In genomic region chr6:31596346-31597135, GRCm38 (mm10) we compare ENCODE assay signal across 9 mouse cellular contexts. TPM values are rescaled to one million over a fixed set of nuclear protein-coding genes. Genes with fewer than 3 reads are reported as not detected.
DNase-seq lines count a peak whose midpoint lies in the region; ATAC-seq and TF ChIP-seq lines count a peak whose summit lies in the region.
"Had no signal": no experiment of that assay in that cellular context is flagged by ENCODE, and none has a peak within 500 bp of the region (broad histone marks: within the 10 kb centered on the region; RNA-seq: fewer than 3 reads in every experiment).

No protein-coding gene starts in this region.

- peak overlapping the region; percentile 57 for H3K27ac ChIP-seq in intestine, embryonic 14.5 days (ENCODE audit: low read depth)
- H3K27ac ChIP-seq in limb, embryonic 10.5 days: peak overlapping the region; percentile 72
- H3K27ac ChIP-seq in neural tube, embryonic 11.5 days (ENCODE audit: low read depth, low read length): peak overlapping the region; percentile 76
- no peak overlapping the region; the same call in 1 of the 2 replicates for H3K27ac ChIP-seq in cerebellum, adult 2 months (ENCODE audit: insufficient read depth, low read length)

- no peak for TF ChIP-seq CTCF in cerebellum, adult 2 months (IDR thresholded peaks at IDR 0.05; ENCODE audit: borderline replicate concordance, insufficient read depth, low read depth, low read length)

- H3K4me1 ChIP-seq in intestine, embryonic 14.5 days (replicated peaks; ENCODE audit: control insufficient read depth, insufficient read depth, low read length): no peaks in the 10 kb centered on the region; the same call in 1 of the 2 replicates
- peaks cover 22% of the 10 kb centered on the region for H3K4me1 ChIP-seq in limb, embryonic 10.5 days
- peaks cover 20% of the 10 kb centered on the region for H3K4me1 ChIP-seq in neural tube, embryonic 11.5 days (ENCODE audit: control insufficient read depth, insufficient read depth, low read length)
- no peaks in the 10 kb centered on the region for H3K4me1 ChIP-seq in cerebellum, adult 2 months (ENCODE audit: control insufficient read depth, insufficient read depth, low read length)

- DNase-seq in ovary, adult 18-20 months (ENCODE audit: low spot score): peak; percentile 27
- DNase-seq in ovary, postnatal 10 days (ENCODE audit: low spot score): no peak
- DNase-seq in gastrocnemius, postnatal 10 days: peak; percentile 15
- peak; percentile 84 for DNase-seq in intestine, embryonic 14.5 days (ENCODE audit: low spot score)
- peak; percentile 47 for DNase-seq in limb, embryonic 10.5 days (ENCODE audit: low spot score)
- DNase-seq in neural tube, embryonic 11.5 days (ENCODE audit: low spot score): peak; percentile 78
- no peak for DNase-seq in cerebellum, adult 2 months

- peak; percentile 72 for ATAC-seq in intestine, embryonic 14.5 days (replicated peaks; ENCODE audit: low FRiP score, low TSS enrichment, low read depth)
- peak; percentile 85 for ATAC-seq in neural tube, embryonic 11.5 days (ENCODE audit: insufficient read depth, low FRiP score, low TSS enrichment)
- no peak for ATAC-seq in monocyte, adult 5-6 weeks (replicated peaks; ENCODE audit: insufficient number of reproducible peaks, low FRiP score, low TSS enrichment, poor library complexity, severe bottlenecking)

- H3K4me2 ChIP-seq in intestine, embryonic 14.5 days (ENCODE audit: low read length): peak overlapping the region; percentile 21
- peak overlapping the region; percentile 22 for H3K4me2 ChIP-seq in neural tube, embryonic 11.5 days (ENCODE audit: low read depth)

- H3K27me3 ChIP-seq in intestine, embryonic 14.5 days (replicated peaks; ENCODE audit: control insufficient read depth, insufficient read depth, low read length): no peaks in the 10 kb centered on the region
- H3K27me3 ChIP-seq in limb, embryonic 10.5 days (ENCODE audit: low read depth, poor library complexity, severe bottlenecking): no peaks in the 10 kb centered on the region
- no peaks in the 10 kb centered on the region for H3K27me3 ChIP-seq in neural tube, embryonic 11.5 days (ENCODE audit: control insufficient read depth, insufficient read depth, low read length)
- no peaks in the 10 kb centered on the region; the same call in 1 of the 2 replicates for H3K27me3 ChIP-seq in cerebellum, adult 2 months (ENCODE audit: control insufficient read depth, insufficient read depth, low read length)

- WGBS in intestine, embryonic 14.5 days: 17% methylated on average over 20 of the region's 20 CpGs
- WGBS in limb, embryonic 10.5 days: 33% methylated on average over 20 of the region's 20 CpGs
- WGBS in neural tube, embryonic 11.5 days: 11% methylated on average over 20 of the region's 20 CpGs
- 24% methylated on average over 20 of the region's 20 CpGs for WGBS in cerebellum, adult 2 months

- no peaks in the 10 kb centered on the region for H3K36me3 ChIP-seq in intestine, embryonic 14.5 days (ENCODE audit: control insufficient read depth, insufficient read depth, low read length)
- H3K36me3 ChIP-seq in limb, embryonic 10.5 days: no peaks in the 10 kb centered on the region
- no peaks in the 10 kb centered on the region for H3K36me3 ChIP-seq in neural tube, embryonic 11.5 days (ENCODE audit: control insufficient read depth, insufficient read depth, low read length)
- H3K36me3 ChIP-seq: G1E had no signal

- TF ChIP-seq POLR2A in cerebellum, adult 2 months (IDR thresholded peaks at IDR 0.05; ENCODE audit: borderline replicate concordance, insufficient read depth, low read length): no peak

- H3K9me3 ChIP-seq in intestine, embryonic 14.5 days (ENCODE audit: control insufficient read depth, low read length): no peaks in the 10 kb centered on the region
- H3K9me3 ChIP-seq in limb, embryonic 10.5 days (replicated peaks): no peaks in the 10 kb centered on the region
- no peaks in the 10 kb centered on the region for H3K9me3 ChIP-seq in neural tube, embryonic 11.5 days (ENCODE audit: control insufficient read depth, low read length)
- H3K9me3 ChIP-seq: G1E had no signal

- no peak overlapping the region for H3K9ac ChIP-seq in intestine, embryonic 14.5 days (ENCODE audit: low read length)
- 0 out of 2 replicates have a peak overlapping the region, but pooled peaks have one; percentile 31 for H3K9ac ChIP-seq in neural tube, embryonic 11.5 days (ENCODE audit: low read length)

- no peak overlapping the region for H3K4me3 ChIP-seq in intestine, embryonic 14.5 days (ENCODE audit: low read depth, low read length)
- H3K4me3 ChIP-seq in limb, embryonic 10.5 days: no peak overlapping the region
- no peak overlapping the region for H3K4me3 ChIP-seq in neural tube, embryonic 11.5 days (ENCODE audit: low read depth, low read length)
- H3K4me3 ChIP-seq in cerebellum, adult 2 months (replicated peaks; ENCODE audit: insufficient read depth, low read depth, low read length): no peak overlapping the region

RNA-seq across cellular contexts. Expression of gene Podxl, which starts 32.8 kb away (rescaled TPM):
- 10 to 100 TPM; 24.2 to 28.3 TPM for total RNA-seq in gastrocnemius, postnatal 10 days (2021)
- polyA plus RNA-seq in intestine, embryonic 14.5 days (2014; fragmentation: Nextera tagmentation; extraction: Ambion mirVana): 38.9 and 41.1 TPM in 2 replicates
- polyA plus RNA-seq in limb, embryonic 10.5 days (2016; fragmentation: Nextera tagmentation; extraction: Ambion mirVana): 12.1 and 14.0 TPM in 2 replicates
- 10.8 and 11.0 TPM in 2 replicates for polyA plus RNA-seq in neural tube, embryonic 11.5 days (2014; fragmentation: Nextera tagmentation; extraction: Ambion mirVana)
- polyA plus RNA-seq in cerebellum, adult 2 months (2012; rRNA removed): 15.0 and 16.5 TPM in 2 replicates
- 0.10 to 2.1 TPM (median 0.11 TPM) in 3 replicates for total RNA-seq in monocyte, adult 5-6 weeks (2017)

Comparison
In these comparisons a context has a peak if more than half of its experiments do, and no peak if none do; other contexts are left out.
1. DNase-seq: peak in ovary, adult 18-20 months (single experiment), gastrocnemius, postnatal 10 days (single experiment), intestine, embryonic 14.5 days (single experiment), limb, embryonic 10.5 days (single experiment) and neural tube, embryonic 11.5 days (single experiment); none in ovary, postnatal 10 days (single experiment) and cerebellum, adult 2 months (0 of 2).